Mouse (Mus musculus): ENCODE results near the gene BC049352. TPM values are rescaled to one million over a fixed set of nuclear protein-coding genes. Genes with fewer than 3 reads are reported as not detected.

The BC049352 gene
- total RNA-seq (2017) = not detected in 2 replicates

GRCm38 (mm10) chr9:45181770-45182169 is at the start of gene BC049352:
Gene BC049352, plus strand, starts transcription at chr9:45182007.
- 0 out of 2 replicates have a peak, but pooled peaks have one; percentile 42 for ATAC-seq (replicated peaks; ENCODE audit: low read depth, poor library complexity, severe bottlenecking)

- ATAC-seq (replicated peaks; ENCODE audit: low read depth, poor library complexity, severe bottlenecking) = peak; percentile 59
These were observed 48.1 kb upstream of the BC049352 start for GRCm38 (mm10) chr9:45133484-45134310.

- ATAC-seq (replicated peaks; ENCODE audit: low read depth, poor library complexity, severe bottlenecking) = no peak
These were observed 45.2 kb upstream of the BC049352 start for GRCm38 (mm10) chr9:45136442-45137169.

GRCm38 (mm10) chr9:45138191-45139032 is 43.4 kb upstream of the BC049352 start, which contains the start of gene Scn4b:
Gene Scn4b, plus strand, starts transcription at chr9:45138395.
- ATAC-seq (replicated peaks; ENCODE audit: low read depth, poor library complexity, severe bottlenecking) = peak; percentile 55

- no peak for ATAC-seq (replicated peaks; ENCODE audit: low read depth, poor library complexity, severe bottlenecking)
These were observed 42.7 kb upstream of the BC049352 start for GRCm38 (mm10) chr9:45139082-45139481.

- no peak for ATAC-seq (replicated peaks; ENCODE audit: low read depth, poor library complexity, severe bottlenecking)
These were observed 40.9 kb upstream of the BC049352 start for GRCm38 (mm10) chr9:45140945-45141344.

- ATAC-seq (replicated peaks; ENCODE audit: low read depth, poor library complexity, severe bottlenecking) = no peak
These were observed 39.1 kb upstream of the BC049352 start for GRCm38 (mm10) chr9:45142686-45143085.

GRCm38 (mm10) chr9:45145533-45146266 is 36.1 kb upstream of the BC049352 start:
- ATAC-seq (replicated peaks; ENCODE audit: low read depth, poor library complexity, severe bottlenecking) = peak; percentile 20; the same call in 1 of the 2 replicates

- peak; percentile 76 for ATAC-seq (replicated peaks; ENCODE audit: low read depth, poor library complexity, severe bottlenecking)
These were observed 35.6 kb upstream of the BC049352 start for GRCm38 (mm10) chr9:45146267-45146597.

GRCm38 (mm10) chr9:45150933-45151332 is 30.9 kb upstream of the BC049352 start:
- no peak for ATAC-seq (replicated peaks; ENCODE audit: low read depth, poor library complexity, severe bottlenecking)

- no peak for ATAC-seq (replicated peaks; ENCODE audit: low read depth, poor library complexity, severe bottlenecking)
These were observed 28.4 kb upstream of the BC049352 start for GRCm38 (mm10) chr9:45153361-45153760.

- no peak for ATAC-seq (replicated peaks; ENCODE audit: low read depth, poor library complexity, severe bottlenecking)
These were observed 13.9 kb upstream of the BC049352 start for GRCm38 (mm10) chr9:45167903-45168302.

GRCm38 (mm10) chr9:45170150-45170549 is 11.7 kb upstream of the BC049352 start:
- no peak for ATAC-seq (replicated peaks; ENCODE audit: low read depth, poor library complexity, severe bottlenecking)

GRCm38 (mm10) chr9:45171073-45171610 is 10.7 kb upstream of the BC049352 start:
- ATAC-seq (replicated peaks; ENCODE audit: low read depth, poor library complexity, severe bottlenecking) = no peak

GRCm38 (mm10) chr9:45173475-45173874 is 8.3 kb upstream of the BC049352 start:
- ATAC-seq (replicated peaks; ENCODE audit: low read depth, poor library complexity, severe bottlenecking) = no peak

GRCm38 (mm10) chr9:45179282-45179681 is 2.5 kb upstream of the BC049352 start:
- peak; percentile 63 for ATAC-seq (replicated peaks; ENCODE audit: low read depth, poor library complexity, severe bottlenecking)

GRCm38 (mm10) chr9:45182521-45182920 is 714 bp downstream of the BC049352 start:
- ATAC-seq (replicated peaks; ENCODE audit: low read depth, poor library complexity, severe bottlenecking) = no peak

GRCm38 (mm10) chr9:45183266-45183665 is 1.5 kb downstream of the BC049352 start:
- ATAC-seq (replicated peaks; ENCODE audit: low read depth, poor library complexity, severe bottlenecking) = no peak

- ATAC-seq (replicated peaks; ENCODE audit: low read depth, poor library complexity, severe bottlenecking) = no peak
These were observed 3.4 kb downstream of the BC049352 start for GRCm38 (mm10) chr9:45185250-45185649.

Data from common myeloid progenitor, adult 5-6 weeks (primary cell).